Mouse (Mus musculus): ENCODE data around the gene Vgll4.

- no peak for TF ChIP-seq GATA1 (IDR thresholded peaks at IDR 0.05; ENCODE audit: borderline replicate concordance, low read length)
- no peak for TF ChIP-seq CTCF (IDR thresholded peaks at IDR 0.05; ENCODE audit: low read depth, low read length)
- TF ChIP-seq TAL1 (conservative IDR thresholded peaks at IDR 0.05; ENCODE audit: low read depth, low read length): no peak
Measured at GRCm38 (mm10) chr6:114894548-114895106, 75.2 kb downstream of the Vgll4 start.
